Mouse (Mus musculus) B cell, adult 2 months (primary cell): ENCODE results near the gene Cpeb4.
"Not testable (repeated sequence)": the region's sequence is repeated elsewhere in the genome, so short reads cannot be mapped to it uniquely, and the experiment has no call there.

Experiments
- DNase-seq, 2 experiments: peaks; one replicate each; pipeline ENCODE4 v3.0.0; 2022

Cpeb4 gene

GRCm38 (mm10) chr11:31981830-31982229, 109.8 kb downstream of the Cpeb4 start:
- DNase-seq, result no peak

DNA sequence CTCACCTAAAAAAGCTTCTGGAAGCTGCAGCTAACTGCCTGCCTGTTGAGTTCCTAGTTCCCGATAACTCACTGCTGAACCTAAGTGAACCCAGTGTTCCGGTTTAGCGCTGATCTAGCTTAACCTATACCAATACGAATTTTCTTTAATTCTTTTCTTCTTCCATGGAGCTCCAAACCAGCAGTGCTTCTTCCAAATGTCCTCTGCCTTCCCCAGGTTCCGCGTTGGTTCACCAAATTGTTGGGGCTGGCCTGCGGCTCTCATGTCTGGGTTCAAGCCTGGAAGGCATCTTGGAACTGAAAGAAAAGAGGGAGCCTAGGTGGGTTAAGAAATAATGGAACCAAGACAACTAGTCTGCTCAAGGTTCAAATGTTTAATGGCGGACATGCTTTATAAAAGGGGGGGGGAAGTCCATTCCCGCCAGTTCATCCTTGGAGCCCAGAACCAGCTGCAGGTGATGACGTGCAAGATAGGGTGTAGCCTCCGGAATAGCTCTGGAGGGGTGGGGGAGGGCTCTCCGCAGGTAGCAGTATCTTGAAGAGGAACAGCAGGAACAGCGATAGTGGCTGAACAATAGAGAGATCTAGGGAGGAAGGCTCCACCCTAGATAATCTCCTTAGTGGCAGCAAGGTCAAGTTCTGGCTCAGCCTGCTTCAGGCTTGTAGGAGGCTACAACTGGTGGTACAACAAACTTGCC, 110.4 kb downstream of the Cpeb4 start:
- DNase-seq, result not testable (repeated sequence)

DNA sequence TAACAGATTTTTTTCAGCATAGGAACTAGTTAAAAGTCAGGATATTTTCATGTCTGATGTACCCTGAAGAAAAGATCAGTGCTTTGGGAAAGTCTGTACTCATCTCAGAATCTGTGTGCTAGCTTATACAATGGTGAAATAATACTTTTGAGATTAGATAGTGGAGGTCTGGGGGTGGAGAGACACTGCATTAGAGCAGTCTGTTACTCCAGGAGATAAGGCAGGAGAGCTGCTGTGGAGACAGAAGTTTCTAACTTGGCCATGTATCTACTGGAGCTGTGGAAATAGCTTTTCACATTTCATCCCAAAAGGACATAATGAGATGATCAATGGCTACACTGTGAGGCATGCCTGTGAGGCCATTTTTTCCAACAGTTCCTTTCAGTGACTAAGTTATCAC, 111.2 kb downstream of the Cpeb4 start:
- no peak for DNase-seq

GRCm38 (mm10) chr11:31984786-31985185, 112.8 kb downstream of the Cpeb4 start:
- DNase-seq, result no peak
